Mouse (Mus musculus): ENCODE results near the gene Bbs1. TPM values are rescaled to one million over a fixed set of nuclear protein-coding genes. Genes with fewer than 3 reads are reported as not detected.

The Bbs1 gene
- total and polyA plus RNA-seq, 3 experiments = 1.2 to 1.9 TPM; not detected in 1

- no peak overlapping the region for H3K9ac ChIP-seq (ENCODE audit: control insufficient read depth, low read depth, low read length, poor library complexity, severe bottlenecking)
- no peaks in the 10 kb centered on the region for H3K9me3 ChIP-seq (replicated peaks; ENCODE audit: insufficient read depth, low read length)
- no peak overlapping the region for H3K27ac ChIP-seq (ENCODE audit: control insufficient read depth, low read depth, low read length)
- DNase-seq (ENCODE audit: low read depth, low spot score) = no peak
- no peaks in the 10 kb centered on the region for H3K36me3 ChIP-seq (ENCODE audit: control insufficient read depth in 1 of 2, insufficient read depth in 2 of 2, low read length in 2 of 2)
- no peaks in the 10 kb centered on the region for H3K27me3 ChIP-seq (ENCODE audit: control insufficient read depth in 1 of 2, insufficient read depth in 2 of 2, low read length in 2 of 2)
- no peaks in the 10 kb centered on the region for H3K4me1 ChIP-seq (ENCODE audit: control insufficient read depth in 1 of 2, insufficient read depth in 2 of 2, low read length in 2 of 2)
- H3K79me2 ChIP-seq (ENCODE audit: control insufficient read depth, insufficient read depth, low read length, poor library complexity) = no peaks in the 10 kb centered on the region
- no peak overlapping the region for H3K4me3 ChIP-seq (ENCODE audit: control insufficient read depth in 1 of 2, insufficient read depth in 1 of 2, low read depth in 2 of 2, low read length in 2 of 2)
- TF ChIP-seq TBP (IDR thresholded peaks at IDR 0.05; ENCODE audit: low read depth, low read length) = no peak
- TF ChIP-seq GATA1 (IDR thresholded peaks at IDR 0.05; ENCODE audit: low read depth, low read length) = no peak
- no peak for TF ChIP-seq EP300 (IDR thresholded peaks at IDR 0.05; ENCODE audit: low read depth in 1 of 2, low read length in 2 of 2)
- TF ChIP-seq NRF1 (IDR thresholded peaks at IDR 0.05; ENCODE audit: insufficient read depth, low read depth, low read length, poor library complexity, severe bottlenecking) = no peak
- no peak for TF ChIP-seq MEF2A (IDR thresholded peaks at IDR 0.05; ENCODE audit: extremely low read depth, insufficient replicate concordance, low read depth, low read length, poor library complexity, severe bottlenecking)
- no peak for TF ChIP-seq ZNF384 (IDR thresholded peaks at IDR 0.05; ENCODE audit: low read depth, low read length)
- no peak for TF ChIP-seq BHLHE40 (IDR thresholded peaks at IDR 0.05; ENCODE audit: borderline replicate concordance, low read depth, low read length)
- no peak for TF ChIP-seq USF2 (IDR thresholded peaks at IDR 0.05; ENCODE audit: borderline replicate concordance in 1 of 2, insufficient read depth in 1 of 2, low read depth in 1 of 2, low read length in 2 of 2)
- TF ChIP-seq SMC3 (IDR thresholded peaks at IDR 0.05; ENCODE audit: low read depth, low read length) = no peak
- no peak for TF ChIP-seq SIN3A (IDR thresholded peaks at IDR 0.05; ENCODE audit: low read length)
- TF ChIP-seq RAD21 (IDR thresholded peaks at IDR 0.05; ENCODE audit: low read depth, low read length) = no peak
- no peak for TF ChIP-seq MYB (IDR thresholded peaks at IDR 0.05; ENCODE audit: low read depth, low read length)
- TF ChIP-seq ZC3H11A (IDR thresholded peaks at IDR 0.05; ENCODE audit: low read depth, low read length) = no peak
- no peak for TF ChIP-seq CTCF (IDR thresholded peaks at IDR 0.05 in 2 of 3, conservative IDR thresholded peaks at IDR 0.05 in 1 of 3; ENCODE audit: control insufficient read depth in 1 of 3, insufficient read depth in 1 of 3, low read depth in 2 of 3, low read length in 3 of 3, poor library complexity in 1 of 3, severe bottlenecking in 1 of 3)
These were observed 2.9 kb upstream of the Bbs1 start for GRCm38 (mm10) chr19:4909376-4909775.

GRCm38 (mm10) chr19:4908107-4908506 lies 1.7 kb upstream of the Bbs1 start:
- no peaks in the 10 kb centered on the region for H3K9me3 ChIP-seq (replicated peaks; ENCODE audit: insufficient read depth, low read length)
- peak; percentile 68 for DNase-seq (ENCODE audit: low read depth, low spot score)

More at GRCm38 (mm10) chr19:4908107-4908506, 1.7 kb upstream of the Bbs1 start:
- Histone ChIP-seq H3K79me2 (ENCODE audit: control insufficient read depth, insufficient read depth, low read length, poor library complexity) (no peaks in the 10 kb centered on the region), H3K4me1 (ENCODE audit: control insufficient read depth in 1 of 2, insufficient read depth in 2 of 2, low read length in 2 of 2) (no peaks in the 10 kb centered on the region), H3K36me3 (ENCODE audit: control insufficient read depth in 1 of 2, insufficient read depth in 2 of 2, low read length in 2 of 2) (no peaks in the 10 kb centered on the region), H3K4me3 (ENCODE audit: control insufficient read depth in 1 of 2, insufficient read depth in 1 of 2, low read depth in 2 of 2, low read length in 2 of 2) (no peak overlapping the region), H3K9ac (ENCODE audit: control insufficient read depth, low read depth, low read length, poor library complexity, severe bottlenecking) (no peak overlapping the region), H3K27ac (ENCODE audit: control insufficient read depth, low read depth, low read length) (no peak overlapping the region), H3K27me3 (ENCODE audit: control insufficient read depth in 1 of 2, insufficient read depth in 2 of 2, low read length in 2 of 2) (no peaks in the 10 kb centered on the region)
- peak; percentile 62 for TF ChIP-seq RAD21 (IDR thresholded peaks at IDR 0.05; ENCODE audit: low read depth, low read length)
- no peak for TF ChIP-seq ZMIZ1 (IDR thresholded peaks at IDR 0.05; ENCODE audit: low read depth, low read length)
- TF ChIP-seq ZC3H11A (IDR thresholded peaks at IDR 0.05; ENCODE audit: low read depth, low read length) = peak; percentile 38; the same call in 1 of the 2 replicates
- peak; percentile 71 to 90 (median 82) for TF ChIP-seq CTCF (IDR thresholded peaks at IDR 0.05 in 2 of 3, conservative IDR thresholded peaks at IDR 0.05 in 1 of 3; ENCODE audit: control insufficient read depth in 1 of 3, insufficient read depth in 1 of 3, low read depth in 2 of 3, low read length in 3 of 3, poor library complexity in 1 of 3, severe bottlenecking in 1 of 3)
- TF ChIP-seq SMC3 (IDR thresholded peaks at IDR 0.05; ENCODE audit: low read depth, low read length) = peak; percentile 85
